Mouse (Mus musculus): ENCODE data around the gene March8.

March8 gene

GRCm38 (mm10) chr6:116370216-116370976 is 32.6 kb downstream of the March8 start:
- no peak for DNase-seq (ENCODE audit: extremely low read depth, low read depth)

GRCm38 (mm10) chr6:116371500-116371899 is 33.7 kb downstream of the March8 start:
- DNase-seq (ENCODE audit: extremely low read depth, low read depth) = no peak

GRCm38 (mm10) chr6:116374136-116374535 is 36.3 kb downstream of the March8 start:
- no peak for DNase-seq (ENCODE audit: extremely low read depth, low read depth)

- DNase-seq (ENCODE audit: extremely low read depth, low read depth) = no peak
Observed at GRCm38 (mm10) chr6:116374618-116375017, 36.8 kb downstream of the March8 start.

- DNase-seq (ENCODE audit: extremely low read depth, low read depth) = no peak
Observed at GRCm38 (mm10) chr6:116378892-116379291, 41.1 kb downstream of the March8 start.

- DNase-seq (ENCODE audit: extremely low read depth, low read depth) = no peak
Observed at GRCm38 (mm10) chr6:116380157-116380556, 42.3 kb downstream of the March8 start.

GRCm38 (mm10) chr6:116381605-116382004 is 43.8 kb downstream of the March8 start:
- no peak for DNase-seq (ENCODE audit: extremely low read depth, low read depth)

GRCm38 (mm10) chr6:116383582-116383981 is 45.8 kb downstream of the March8 start:
- no peak for DNase-seq (ENCODE audit: extremely low read depth, low read depth)

- no peak for DNase-seq (ENCODE audit: extremely low read depth, low read depth)
Observed at GRCm38 (mm10) chr6:116385194-116386044, 47.6 kb downstream of the March8 start.

GRCm38 (mm10) chr6:116386045-116386415 is 48.2 kb downstream of the March8 start:
- no peak for DNase-seq (ENCODE audit: extremely low read depth, low read depth)

- no peak for DNase-seq (ENCODE audit: extremely low read depth, low read depth)
Observed at GRCm38 (mm10) chr6:116386506-116386905, 48.7 kb downstream of the March8 start.

GRCm38 (mm10) chr6:116388068-116388467 is 50.2 kb downstream of the March8 start:
- no peak for DNase-seq (ENCODE audit: extremely low read depth, low read depth)

- no peak for DNase-seq (ENCODE audit: extremely low read depth, low read depth)
Observed at GRCm38 (mm10) chr6:116389481-116389880, 51.7 kb downstream of the March8 start.

- DNase-seq (ENCODE audit: extremely low read depth, low read depth) = no peak
Observed at GRCm38 (mm10) chr6:116394916-116395648, 57.3 kb downstream of the March8 start.

- DNase-seq (ENCODE audit: extremely low read depth, low read depth) = no peak
Observed at GRCm38 (mm10) chr6:116397621-116398020, 59.8 kb downstream of the March8 start.

- no peak for DNase-seq (ENCODE audit: extremely low read depth, low read depth)
Observed at GRCm38 (mm10) chr6:116398136-116398535, 60.3 kb downstream of the March8 start.

GRCm38 (mm10) chr6:116401746-116402423 is 64.1 kb downstream of the March8 start:
- DNase-seq (ENCODE audit: extremely low read depth, low read depth) = no peak

GRCm38 (mm10) chr6:116402426-116402825 is 64.6 kb downstream of the March8 start:
- DNase-seq (ENCODE audit: extremely low read depth, low read depth) = no peak

- DNase-seq (ENCODE audit: extremely low read depth, low read depth) = no peak
Observed at GRCm38 (mm10) chr6:116405243-116405642, 67.4 kb downstream of the March8 start.

GRCm38 (mm10) chr6:116405715-116406114 is 67.9 kb downstream of the March8 start:
- DNase-seq (ENCODE audit: extremely low read depth, low read depth) = no peak

- DNase-seq (ENCODE audit: extremely low read depth, low read depth) = no peak
Observed at GRCm38 (mm10) chr6:116406152-116406551, 68.3 kb downstream of the March8 start.
